Comparison of ENCODE assay signal across 8 mouse cellular contexts in genomic region chr7:30717006-30717715, GRCm38 (mm10). TPM values are rescaled to one million over a fixed set of nuclear protein-coding genes. Genes with fewer than 3 reads are reported as not detected.
DNase-seq lines count a peak whose midpoint lies in the region; ATAC-seq lines count a peak whose summit lies in the region.

No protein-coding gene starts in this region.

- ATAC-seq in erythroblast, adult 5-6 weeks (replicated peaks; ENCODE audit: low FRiP score, poor library complexity, severe bottlenecking): peak; percentile 88
- peak; percentile 86 for ATAC-seq in heart, embryonic 16.5 days (replicated peaks; ENCODE audit: extremely low read depth, insufficient read depth, low FRiP score)
- peak; percentile 90 for ATAC-seq in liver, embryonic 15.5 days (ENCODE audit: insufficient read depth)
- peak; percentile 85 for ATAC-seq in neural tube, embryonic 11.5 days (ENCODE audit: insufficient read depth, low FRiP score, low TSS enrichment)

- peak; percentile 91 for DNase-seq in ovary, adult 18-20 months (ENCODE audit: low spot score)
- DNase-seq in ovary, postnatal 10 days (ENCODE audit: low spot score): no peak
- peak; percentile 61 for DNase-seq in kidney, postnatal 14 days
- DNase-seq in neural tube, embryonic 11.5 days (ENCODE audit: low spot score): peak; percentile 84
- DNase-seq in telencephalon, adult 2 months (ENCODE audit: low read depth, low spot score): peak; percentile 36

- H3K9ac ChIP-seq in heart, embryonic 16.5 days (ENCODE audit: low read length): peak overlapping the region; percentile 46
- H3K9ac ChIP-seq in liver, embryonic 15.5 days: no peak overlapping the region
- H3K9ac ChIP-seq in neural tube, embryonic 11.5 days (ENCODE audit: low read length): no peak overlapping the region

- H3K4me2 ChIP-seq in heart, embryonic 16.5 days (ENCODE audit: low read depth, low read length): peak overlapping the region; percentile 74
- H3K4me2 ChIP-seq in liver, embryonic 15.5 days: peak overlapping the region; percentile 70
- H3K4me2 ChIP-seq in neural tube, embryonic 11.5 days (ENCODE audit: low read depth): peak overlapping the region; percentile 43

- H3K27me3 ChIP-seq in heart, embryonic 16.5 days (ENCODE audit: control insufficient read depth, insufficient read depth, low read length): peaks cover 26% of the 10 kb centered on the region
- peaks cover 33% of the 10 kb centered on the region for H3K27me3 ChIP-seq in liver, embryonic 15.5 days
- 0 out of 2 replicates have a peak, but pooled peaks cover 4% of the 10 kb centered on the region for H3K27me3 ChIP-seq in neural tube, embryonic 11.5 days (ENCODE audit: control insufficient read depth, insufficient read depth, low read length)

- H3K9me3 ChIP-seq in heart, embryonic 16.5 days (replicated peaks; ENCODE audit: control insufficient read depth, low read length): no peaks in the 10 kb centered on the region; the same call in 1 of the 2 replicates
- no peaks in the 10 kb centered on the region for H3K9me3 ChIP-seq in liver, embryonic 15.5 days (replicated peaks)
- no peaks in the 10 kb centered on the region for H3K9me3 ChIP-seq in neural tube, embryonic 11.5 days (ENCODE audit: control insufficient read depth, low read length)

- H3K4me3 ChIP-seq in heart, embryonic 16.5 days (ENCODE audit: low read length): peak overlapping the region; percentile 42
- H3K4me3 ChIP-seq in liver, embryonic 15.5 days (replicated peaks): peak overlapping the region; percentile 36
- peak overlapping the region; percentile 11 for H3K4me3 ChIP-seq in neural tube, embryonic 11.5 days (ENCODE audit: low read depth, low read length)

- no peaks in the 10 kb centered on the region for H3K36me3 ChIP-seq in heart, embryonic 16.5 days (ENCODE audit: control insufficient read depth, insufficient read depth)
- H3K36me3 ChIP-seq in liver, embryonic 15.5 days (replicated peaks): no peaks in the 10 kb centered on the region
- H3K36me3 ChIP-seq in neural tube, embryonic 11.5 days (ENCODE audit: control insufficient read depth, insufficient read depth, low read length): no peaks in the 10 kb centered on the region

- H3K4me1 ChIP-seq in heart, embryonic 16.5 days (ENCODE audit: control insufficient read depth, insufficient read depth, low read length): peaks cover 11% of the 10 kb centered on the region
- peaks cover 29% of the 10 kb centered on the region for H3K4me1 ChIP-seq in liver, embryonic 15.5 days (replicated peaks)
- no peaks in the 10 kb centered on the region; the same call in 1 of the 2 replicates for H3K4me1 ChIP-seq in neural tube, embryonic 11.5 days (ENCODE audit: control insufficient read depth, insufficient read depth, low read length)

- H3K27ac ChIP-seq in heart, embryonic 16.5 days (ENCODE audit: low read length): no peak overlapping the region
- H3K27ac ChIP-seq in liver, embryonic 15.5 days (replicated peaks): no peak overlapping the region
- H3K27ac ChIP-seq in neural tube, embryonic 11.5 days (ENCODE audit: low read depth, low read length): no peak overlapping the region

- WGBS in heart, embryonic 16.5 days: 3% methylated on average over 43 of the region's 43 CpGs
- WGBS in liver, embryonic 15.5 days (ENCODE audit: insufficient replicate concordance): 3% methylated on average over 43 of the region's 43 CpGs
- 3% methylated on average over 43 of the region's 43 CpGs for WGBS in neural tube, embryonic 11.5 days

RNA-seq across cellular contexts. Expression of gene Atp4a, which starts 5.2 kb away (rescaled TPM):
- total RNA-seq in erythroblast, adult 5-6 weeks (2015; ENCODE audit: low replicate concordance): not detected in 2 replicates
- 0.14 and 0.68 TPM in 2 replicates for total RNA-seq in erythroblast, adult 5-6 weeks (2017; ENCODE audit: low replicate concordance)
- polyA plus RNA-seq in heart, embryonic 16.5 days (2015; fragmentation: Nextera tagmentation; extraction: Ambion mirVana): 0.37 and 0.39 TPM in 2 replicates
- 1.7 and 2.9 TPM in 2 replicates for polyA plus RNA-seq in liver, embryonic 15.5 days (2015; fragmentation: Nextera tagmentation; extraction: Ambion mirVana)
- polyA plus RNA-seq in neural tube, embryonic 11.5 days (2014; fragmentation: Nextera tagmentation; extraction: Ambion mirVana): 0.81 and 0.84 TPM in 2 replicates

RNA-seq across cellular contexts. Expression of gene Tmem147, which starts 12.2 kb away (rescaled TPM):
- total RNA-seq in erythroblast, adult 5-6 weeks (2015; ENCODE audit: low replicate concordance): 28.4 and 42.4 TPM in 2 replicates
- 9.4 and 12.8 TPM in 2 replicates for total RNA-seq in erythroblast, adult 5-6 weeks (2017; ENCODE audit: low replicate concordance)
- 197 and 203 TPM in 2 replicates for polyA plus RNA-seq in heart, embryonic 16.5 days (2015; fragmentation: Nextera tagmentation; extraction: Ambion mirVana)
- 97.4 and 105 TPM in 2 replicates for polyA plus RNA-seq in liver, embryonic 15.5 days (2015; fragmentation: Nextera tagmentation; extraction: Ambion mirVana)
- 167 and 172 TPM in 2 replicates for polyA plus RNA-seq in neural tube, embryonic 11.5 days (2014; fragmentation: Nextera tagmentation; extraction: Ambion mirVana)

RNA-seq across cellular contexts. Expression of gene 2200002J24Rik, which starts 18.4 kb away (rescaled TPM):
- not detected in 2 replicates for total RNA-seq in erythroblast, adult 5-6 weeks (2015; ENCODE audit: low replicate concordance)
- total RNA-seq in erythroblast, adult 5-6 weeks (2017; ENCODE audit: low replicate concordance): not detected in 2 replicates
- 1.0 and 1.8 TPM in 2 replicates for polyA plus RNA-seq in heart, embryonic 16.5 days (2015; fragmentation: Nextera tagmentation; extraction: Ambion mirVana)
- polyA plus RNA-seq in liver, embryonic 15.5 days (2015; fragmentation: Nextera tagmentation; extraction: Ambion mirVana): 0.48 and 0.99 TPM in 2 replicates
- polyA plus RNA-seq in neural tube, embryonic 11.5 days (2014; fragmentation: Nextera tagmentation; extraction: Ambion mirVana): 0.58 TPM in 1 of 2 replicates, not detected in the other

RNA-seq across cellular contexts. Expression of gene Gapdhs, which starts 26.3 kb away (rescaled TPM):
- not detected in 2 replicates for total RNA-seq in erythroblast, adult 5-6 weeks (2015; ENCODE audit: low replicate concordance)
- not detected in 2 replicates for total RNA-seq in erythroblast, adult 5-6 weeks (2017; ENCODE audit: low replicate concordance)
- 0.21 and 0.47 TPM in 2 replicates for polyA plus RNA-seq in heart, embryonic 16.5 days (2015; fragmentation: Nextera tagmentation; extraction: Ambion mirVana)
- not detected in 2 replicates for polyA plus RNA-seq in liver, embryonic 15.5 days (2015; fragmentation: Nextera tagmentation; extraction: Ambion mirVana)
- polyA plus RNA-seq in neural tube, embryonic 11.5 days (2014; fragmentation: Nextera tagmentation; extraction: Ambion mirVana): 0.27 and 0.88 TPM in 2 replicates

RNA-seq across cellular contexts. Expression of gene Sbsn, which starts 34.1 kb away (rescaled TPM):
- not detected in 2 replicates for total RNA-seq in erythroblast, adult 5-6 weeks (2015; ENCODE audit: low replicate concordance)
- not detected in 2 replicates for total RNA-seq in erythroblast, adult 5-6 weeks (2017; ENCODE audit: low replicate concordance)
- polyA plus RNA-seq in heart, embryonic 16.5 days (2015; fragmentation: Nextera tagmentation; extraction: Ambion mirVana): 1.6 and 1.8 TPM in 2 replicates
- 0.12 and 0.61 TPM in 2 replicates for polyA plus RNA-seq in liver, embryonic 15.5 days (2015; fragmentation: Nextera tagmentation; extraction: Ambion mirVana)
- 0.09 and 0.74 TPM in 2 replicates for polyA plus RNA-seq in neural tube, embryonic 11.5 days (2014; fragmentation: Nextera tagmentation; extraction: Ambion mirVana)
